Mouse (Mus musculus): ENCODE data around the gene Dync1i1. TPM values are rescaled to one million over a fixed set of nuclear protein-coding genes. Genes with fewer than 3 reads are reported as not detected.

Gene Dync1i1
- polyA plus RNA-seq, 1 experiment from 2014 or later: 3.3 TPM

- Histone ChIP-seq H3K9me3 (replicated peaks; ENCODE audit: control insufficient read depth, low read length) (no peaks in the 10 kb centered on the region), H3K36me3 (ENCODE audit: control insufficient read depth, insufficient read depth, low read length) (no peaks in the 10 kb centered on the region), H3K4me2 (no peak overlapping the region), H3K27ac (ENCODE audit: low read depth, low read length) (no peak overlapping the region), H3K9ac (ENCODE audit: low read depth, low read length) (no peak overlapping the region), H3K27me3 (ENCODE audit: control insufficient read depth, insufficient read depth, low read length) (no peaks in the 10 kb centered on the region), H3K4me3 (ENCODE audit: low read depth, low read length) (no peak overlapping the region), H3K4me1 (ENCODE audit: control insufficient read depth, insufficient read depth, low read length) (0 out of 2 replicates have a peak, but pooled peaks cover 2% of the 10 kb centered on the region)
- no peak for ATAC-seq (replicated peaks; ENCODE audit: insufficient number of reproducible peaks, low FRiP score, low TSS enrichment)
- WGBS (ENCODE audit: insufficient replicate concordance): 59% methylated on average over 4 of the region's 4 CpGs
Measured at GRCm38 (mm10) chr6:5827064-5827463, 101.6 kb downstream of the Dync1i1 start.

GRCm38 (mm10) chr6:5828409-5828974 is 103.1 kb downstream of the Dync1i1 start:
- Histone ChIP-seq H3K9me3 (replicated peaks; ENCODE audit: control insufficient read depth, low read length) (no peaks in the 10 kb centered on the region), H3K27ac (ENCODE audit: low read depth, low read length) (no peak overlapping the region), H3K36me3 (ENCODE audit: control insufficient read depth, insufficient read depth, low read length) (no peaks in the 10 kb centered on the region), H3K27me3 (ENCODE audit: control insufficient read depth, insufficient read depth, low read length) (no peaks in the 10 kb centered on the region), H3K4me3 (ENCODE audit: low read depth, low read length) (no peak overlapping the region), H3K4me1 (ENCODE audit: control insufficient read depth, insufficient read depth, low read length) (0 out of 2 replicates have a peak, but pooled peaks cover 2% of the 10 kb centered on the region), H3K4me2 (no peak overlapping the region), H3K9ac (ENCODE audit: low read depth, low read length) (no peak overlapping the region)
- 75% methylated on average over 14 of the region's 14 CpGs for WGBS (ENCODE audit: insufficient replicate concordance)
- ATAC-seq (replicated peaks; ENCODE audit: insufficient number of reproducible peaks, low FRiP score, low TSS enrichment): no peak

GRCm38 (mm10) chr6:5829148-5829547 is 103.7 kb downstream of the Dync1i1 start:
- 66% methylated on average over 9 of the region's 9 CpGs for WGBS (ENCODE audit: insufficient replicate concordance)
- Histone ChIP-seq H3K9ac (ENCODE audit: low read depth, low read length) (no peak overlapping the region), H3K9me3 (replicated peaks; ENCODE audit: control insufficient read depth, low read length) (no peaks in the 10 kb centered on the region), H3K4me2 (no peak overlapping the region), H3K4me1 (ENCODE audit: control insufficient read depth, insufficient read depth, low read length) (0 out of 2 replicates have a peak, but pooled peaks cover 2% of the 10 kb centered on the region), H3K36me3 (ENCODE audit: control insufficient read depth, insufficient read depth, low read length) (no peaks in the 10 kb centered on the region), H3K4me3 (ENCODE audit: low read depth, low read length) (no peak overlapping the region), H3K27ac (ENCODE audit: low read depth, low read length) (no peak overlapping the region), H3K27me3 (ENCODE audit: control insufficient read depth, insufficient read depth, low read length) (no peaks in the 10 kb centered on the region)
- no peak for ATAC-seq (replicated peaks; ENCODE audit: insufficient number of reproducible peaks, low FRiP score, low TSS enrichment)

GRCm38 (mm10) chr6:5830717-5831116 is 105.3 kb downstream of the Dync1i1 start:
- Histone ChIP-seq H3K4me1 (ENCODE audit: control insufficient read depth, insufficient read depth, low read length) (0 out of 2 replicates have a peak, but pooled peaks cover 2% of the 10 kb centered on the region), H3K36me3 (ENCODE audit: control insufficient read depth, insufficient read depth, low read length) (no peaks in the 10 kb centered on the region), H3K4me3 (ENCODE audit: low read depth, low read length) (no peak overlapping the region), H3K4me2 (no peak overlapping the region), H3K9me3 (replicated peaks; ENCODE audit: control insufficient read depth, low read length) (no peaks in the 10 kb centered on the region), H3K27me3 (ENCODE audit: control insufficient read depth, insufficient read depth, low read length) (no peaks in the 10 kb centered on the region), H3K9ac (ENCODE audit: low read depth, low read length) (no peak overlapping the region), H3K27ac (ENCODE audit: low read depth, low read length) (no peak overlapping the region)
- WGBS (ENCODE audit: insufficient replicate concordance): 71% methylated on average over 2 of the region's 2 CpGs
- no peak for ATAC-seq (replicated peaks; ENCODE audit: insufficient number of reproducible peaks, low FRiP score, low TSS enrichment)

GRCm38 (mm10) chr6:5831233-5831632 is 105.8 kb downstream of the Dync1i1 start:
- no peak overlapping the region for H3K4me3 ChIP-seq (ENCODE audit: low read depth, low read length)
- H3K27me3 ChIP-seq (ENCODE audit: control insufficient read depth, insufficient read depth, low read length): no peaks in the 10 kb centered on the region
- ATAC-seq (replicated peaks; ENCODE audit: insufficient number of reproducible peaks, low FRiP score, low TSS enrichment): no peak
- H3K27ac ChIP-seq (ENCODE audit: low read depth, low read length): no peak overlapping the region
- 73% methylated on average over 3 of the region's 3 CpGs for WGBS (ENCODE audit: insufficient replicate concordance)
- H3K9me3 ChIP-seq (replicated peaks; ENCODE audit: control insufficient read depth, low read length): no peaks in the 10 kb centered on the region
- H3K36me3 ChIP-seq (ENCODE audit: control insufficient read depth, insufficient read depth, low read length): no peaks in the 10 kb centered on the region
- no peak overlapping the region for H3K9ac ChIP-seq (ENCODE audit: low read depth, low read length)
- H3K4me2 ChIP-seq: no peak overlapping the region
- H3K4me1 ChIP-seq (ENCODE audit: control insufficient read depth, insufficient read depth, low read length): 0 out of 2 replicates have a peak, but pooled peaks cover 2% of the 10 kb centered on the region

GRCm38 (mm10) chr6:5832838-5833237 is 107.4 kb downstream of the Dync1i1 start:
- Histone ChIP-seq H3K27me3 (ENCODE audit: control insufficient read depth, insufficient read depth, low read length) (no peaks in the 10 kb centered on the region), H3K36me3 (ENCODE audit: control insufficient read depth, insufficient read depth, low read length) (no peaks in the 10 kb centered on the region), H3K4me3 (ENCODE audit: low read depth, low read length) (no peak overlapping the region), H3K4me2 (no peak overlapping the region), H3K27ac (ENCODE audit: low read depth, low read length) (no peak overlapping the region), H3K9me3 (replicated peaks; ENCODE audit: control insufficient read depth, low read length) (no peaks in the 10 kb centered on the region), H3K9ac (ENCODE audit: low read depth, low read length) (no peak overlapping the region), H3K4me1 (ENCODE audit: control insufficient read depth, insufficient read depth, low read length) (0 out of 2 replicates have a peak, but pooled peaks cover 2% of the 10 kb centered on the region)
- ATAC-seq (replicated peaks; ENCODE audit: insufficient number of reproducible peaks, low FRiP score, low TSS enrichment): no peak
- WGBS (ENCODE audit: insufficient replicate concordance): 91% methylated on average over 2 of the region's 2 CpGs

- 70% methylated on average over 5 of the region's 5 CpGs for WGBS (ENCODE audit: insufficient replicate concordance)
- Histone ChIP-seq H3K27ac (ENCODE audit: low read depth, low read length) (no peak overlapping the region), H3K36me3 (ENCODE audit: control insufficient read depth, insufficient read depth, low read length) (no peaks in the 10 kb centered on the region), H3K4me2 (no peak overlapping the region), H3K4me1 (ENCODE audit: control insufficient read depth, insufficient read depth, low read length) (no peaks in the 10 kb centered on the region), H3K4me3 (ENCODE audit: low read depth, low read length) (no peak overlapping the region), H3K9ac (ENCODE audit: low read depth, low read length) (no peak overlapping the region), H3K9me3 (replicated peaks; ENCODE audit: control insufficient read depth, low read length) (0 out of 2 replicates have a peak, but pooled peaks cover 3% of the 10 kb centered on the region), H3K27me3 (ENCODE audit: control insufficient read depth, insufficient read depth, low read length) (no peaks in the 10 kb centered on the region)
- ATAC-seq (replicated peaks; ENCODE audit: insufficient number of reproducible peaks, low FRiP score, low TSS enrichment): no peak
Measured at GRCm38 (mm10) chr6:5842466-5842865, 117.0 kb downstream of the Dync1i1 start.

GRCm38 (mm10) chr6:5846154-5846553 is 120.7 kb downstream of the Dync1i1 start:
- Histone ChIP-seq H3K9ac (ENCODE audit: low read depth, low read length) (no peak overlapping the region), H3K4me2 (no peak overlapping the region), H3K36me3 (ENCODE audit: control insufficient read depth, insufficient read depth, low read length) (no peaks in the 10 kb centered on the region), H3K4me3 (ENCODE audit: low read depth, low read length) (no peak overlapping the region), H3K9me3 (replicated peaks; ENCODE audit: control insufficient read depth, low read length) (0 out of 2 replicates have a peak, but pooled peaks cover 3% of the 10 kb centered on the region), H3K4me1 (ENCODE audit: control insufficient read depth, insufficient read depth, low read length) (no peaks in the 10 kb centered on the region), H3K27ac (ENCODE audit: low read depth, low read length) (no peak overlapping the region), H3K27me3 (ENCODE audit: control insufficient read depth, insufficient read depth, low read length) (no peaks in the 10 kb centered on the region)
- 91% methylated on average over 5 of the region's 5 CpGs for WGBS (ENCODE audit: insufficient replicate concordance)
- no peak for ATAC-seq (replicated peaks; ENCODE audit: insufficient number of reproducible peaks, low FRiP score, low TSS enrichment)

All from heart, embryonic 11.5 days (tissue).